Mouse (Mus musculus): ENCODE data around the gene Dnajb11. TPM values are rescaled to one million over a fixed set of nuclear protein-coding genes. Genes with fewer than 3 reads are reported as not detected.

Dnajb11 gene
- polyA plus RNA-seq, 1 experiment from 2014 or later: 96.5 TPM

- Histone ChIP-seq H3K9me3 (ENCODE audit: control insufficient read depth, low read length) (no peaks in the 10 kb centered on the region), H3K27me3 (ENCODE audit: control insufficient read depth, insufficient read depth, low read length) (no peaks in the 10 kb centered on the region), H3K4me2 (replicated peaks) (no peak within 1 kb of the TSS), H3K9ac (no peak within 1 kb of the TSS), H3K36me3 (replicated peaks; ENCODE audit: control insufficient read depth, insufficient read depth) (no peaks in the 10 kb centered on the region), H3K4me3 (replicated peaks; ENCODE audit: low read length) (no peak within 1 kb of the TSS), H3K4me1 (replicated peaks; ENCODE audit: control insufficient read depth, insufficient read depth, low read length) (no peaks in the 10 kb centered on the region), H3K27ac (no peak within 1 kb of the TSS)
- ATAC-seq (ENCODE audit: low FRiP score): no peak
- 88% methylated on average over 11 of the region's 11 CpGs for WGBS
- no peak for DNase-seq (ENCODE audit: low spot score)
Measured at GRCm38 (mm10) chr16:22890683-22891510, 33.3 kb downstream of the Dnajb11 start, which contains the start of gene Ahsg. Gene Ahsg (plus strand): TSS chr16:22891277.

GRCm38 (mm10) chr16:22891733-22892154 is 34.1 kb downstream of the Dnajb11 start:
- Histone ChIP-seq H3K27ac (no peak overlapping the region), H3K9ac (no peak overlapping the region), H3K9me3 (ENCODE audit: control insufficient read depth, low read length) (no peaks in the 10 kb centered on the region), H3K4me2 (replicated peaks) (no peak overlapping the region), H3K27me3 (ENCODE audit: control insufficient read depth, insufficient read depth, low read length) (no peaks in the 10 kb centered on the region), H3K36me3 (replicated peaks; ENCODE audit: control insufficient read depth, insufficient read depth) (no peaks in the 10 kb centered on the region), H3K4me3 (replicated peaks; ENCODE audit: low read length) (no peak overlapping the region), H3K4me1 (replicated peaks; ENCODE audit: control insufficient read depth, insufficient read depth, low read length) (no peaks in the 10 kb centered on the region)
- DNase-seq (ENCODE audit: low spot score) (no peak), ATAC-seq (ENCODE audit: low FRiP score) (no peak)
- 95% methylated on average over 8 of the region's 8 CpGs for WGBS

GRCm38 (mm10) chr16:22894095-22894494 is 36.5 kb downstream of the Dnajb11 start:
- Histone ChIP-seq H3K9me3 (ENCODE audit: control insufficient read depth, low read length) (no peaks in the 10 kb centered on the region), H3K4me1 (replicated peaks; ENCODE audit: control insufficient read depth, insufficient read depth, low read length) (no peaks in the 10 kb centered on the region), H3K27ac (no peak overlapping the region), H3K4me2 (replicated peaks) (no peak overlapping the region), H3K27me3 (ENCODE audit: control insufficient read depth, insufficient read depth, low read length) (no peaks in the 10 kb centered on the region), H3K4me3 (replicated peaks; ENCODE audit: low read length) (no peak overlapping the region), H3K36me3 (replicated peaks; ENCODE audit: control insufficient read depth, insufficient read depth) (no peaks in the 10 kb centered on the region), H3K9ac (no peak overlapping the region)
- no peak for ATAC-seq (ENCODE audit: low FRiP score)
- WGBS: 66% methylated on average over 8 of the region's 8 CpGs
- no peak for DNase-seq (ENCODE audit: low spot score)

GRCm38 (mm10) chr16:22896618-22897017 is 39.0 kb downstream of the Dnajb11 start:
- no peaks in the 10 kb centered on the region for H3K9me3 ChIP-seq (ENCODE audit: control insufficient read depth, low read length)
- ATAC-seq (ENCODE audit: low FRiP score): no peak
- no peak for DNase-seq (ENCODE audit: low spot score)

GRCm38 (mm10) chr16:22899346-22899745 is 41.7 kb downstream of the Dnajb11 start:
- no peak overlapping the region for H3K9ac ChIP-seq
- no peak overlapping the region for H3K27ac ChIP-seq
- no peak for ATAC-seq (ENCODE audit: low FRiP score)
- no peaks in the 10 kb centered on the region for H3K4me1 ChIP-seq (replicated peaks; ENCODE audit: control insufficient read depth, insufficient read depth, low read length)
- no peak overlapping the region for H3K4me2 ChIP-seq (replicated peaks)
- 52% methylated on average over 5 of the region's 5 CpGs for WGBS
- no peak overlapping the region for H3K4me3 ChIP-seq (replicated peaks; ENCODE audit: low read length)
- DNase-seq (ENCODE audit: low spot score): no peak
- no peaks in the 10 kb centered on the region for H3K27me3 ChIP-seq (ENCODE audit: control insufficient read depth, insufficient read depth, low read length)
- H3K36me3 ChIP-seq (replicated peaks; ENCODE audit: control insufficient read depth, insufficient read depth): no peaks in the 10 kb centered on the region
- H3K9me3 ChIP-seq (ENCODE audit: control insufficient read depth, low read length): no peaks in the 10 kb centered on the region

More at GRCm38 (mm10) chr16:22896618-22897017, 39.0 kb downstream of the Dnajb11 start:
- H3K4me1 ChIP-seq (replicated peaks; ENCODE audit: control insufficient read depth, insufficient read depth, low read length): no peaks in the 10 kb centered on the region
- no peak overlapping the region for H3K9ac ChIP-seq
- H3K27me3 ChIP-seq (ENCODE audit: control insufficient read depth, insufficient read depth, low read length): no peaks in the 10 kb centered on the region
- H3K36me3 ChIP-seq (replicated peaks; ENCODE audit: control insufficient read depth, insufficient read depth): no peaks in the 10 kb centered on the region
- H3K4me3 ChIP-seq (replicated peaks; ENCODE audit: low read length): no peak overlapping the region
- WGBS: 73% methylated on average over 2 of the region's 2 CpGs
- no peak overlapping the region for H3K4me2 ChIP-seq (replicated peaks)
- no peak overlapping the region for H3K27ac ChIP-seq

GRCm38 (mm10) chr16:22899866-22900570 is 42.4 kb downstream of the Dnajb11 start:
- Histone ChIP-seq H3K36me3 (replicated peaks; ENCODE audit: control insufficient read depth, insufficient read depth) (no peaks in the 10 kb centered on the region), H3K27me3 (ENCODE audit: control insufficient read depth, insufficient read depth, low read length) (no peaks in the 10 kb centered on the region), H3K27ac (no peak overlapping the region), H3K9ac (no peak overlapping the region), H3K4me2 (replicated peaks) (no peak overlapping the region), H3K4me3 (replicated peaks; ENCODE audit: low read length) (no peak overlapping the region), H3K4me1 (replicated peaks; ENCODE audit: control insufficient read depth, insufficient read depth, low read length) (no peaks in the 10 kb centered on the region), H3K9me3 (ENCODE audit: control insufficient read depth, low read length) (no peaks in the 10 kb centered on the region)
- 87% methylated on average over 10 of the region's 10 CpGs for WGBS
- ATAC-seq (ENCODE audit: low FRiP score) (no peak), DNase-seq (ENCODE audit: low spot score) (no peak)

GRCm38 (mm10) chr16:22901326-22901725 is 43.7 kb downstream of the Dnajb11 start:
- H3K4me3 ChIP-seq (replicated peaks; ENCODE audit: low read length): no peak overlapping the region
- ATAC-seq (ENCODE audit: low FRiP score): no peak
- no peaks in the 10 kb centered on the region for H3K36me3 ChIP-seq (replicated peaks; ENCODE audit: control insufficient read depth, insufficient read depth)
- no peaks in the 10 kb centered on the region for H3K27me3 ChIP-seq (ENCODE audit: control insufficient read depth, insufficient read depth, low read length)
- H3K4me2 ChIP-seq (replicated peaks): no peak overlapping the region
- no peak for DNase-seq (ENCODE audit: low spot score)
- no peaks in the 10 kb centered on the region for H3K4me1 ChIP-seq (replicated peaks; ENCODE audit: control insufficient read depth, insufficient read depth, low read length)
- H3K9me3 ChIP-seq (ENCODE audit: control insufficient read depth, low read length): no peaks in the 10 kb centered on the region
- H3K27ac ChIP-seq: no peak overlapping the region
- WGBS: 79% methylated on average over 3 of the region's 3 CpGs
- no peak overlapping the region for H3K9ac ChIP-seq

GRCm38 (mm10) chr16:22909290-22909689 is 51.6 kb downstream of the Dnajb11 start:
- Histone ChIP-seq H3K9me3 (ENCODE audit: control insufficient read depth, low read length) (no peaks in the 10 kb centered on the region), H3K4me3 (replicated peaks; ENCODE audit: low read length) (no peak overlapping the region), H3K27ac (no peak overlapping the region), H3K4me1 (replicated peaks; ENCODE audit: control insufficient read depth, insufficient read depth, low read length) (no peaks in the 10 kb centered on the region), H3K27me3 (ENCODE audit: control insufficient read depth, insufficient read depth, low read length) (no peaks in the 10 kb centered on the region), H3K4me2 (replicated peaks) (no peak overlapping the region), H3K9ac (no peak overlapping the region), H3K36me3 (replicated peaks; ENCODE audit: control insufficient read depth, insufficient read depth) (no peaks in the 10 kb centered on the region)
- 93% methylated on average over 6 of the region's 6 CpGs for WGBS
- DNase-seq (ENCODE audit: low spot score) (no peak), ATAC-seq (ENCODE audit: low FRiP score) (no peak)

GRCm38 (mm10) chr16:22911986-22912385 is 54.3 kb downstream of the Dnajb11 start:
- Histone ChIP-seq H3K4me2 (replicated peaks) (no peak overlapping the region), H3K9ac (no peak overlapping the region), H3K9me3 (ENCODE audit: control insufficient read depth, low read length) (no peaks in the 10 kb centered on the region), H3K27ac (no peak overlapping the region), H3K36me3 (replicated peaks; ENCODE audit: control insufficient read depth, insufficient read depth) (no peaks in the 10 kb centered on the region), H3K27me3 (ENCODE audit: control insufficient read depth, insufficient read depth, low read length) (no peaks in the 10 kb centered on the region), H3K4me1 (replicated peaks; ENCODE audit: control insufficient read depth, insufficient read depth, low read length) (no peaks in the 10 kb centered on the region), H3K4me3 (replicated peaks; ENCODE audit: low read length) (no peak overlapping the region)
- no peak for DNase-seq (ENCODE audit: low spot score)
- 84% methylated on average over 3 of the region's 3 CpGs for WGBS
- ATAC-seq (ENCODE audit: low FRiP score): no peak

Measured in hindbrain, embryonic 14.5 days (tissue).